8 mouse cellular contexts compared by ENCODE assay signal in genomic region chr4:45730862-45731831, GRCm38 (mm10).
DNase-seq lines count a peak whose midpoint lies in the region; ATAC-seq lines count a peak whose summit lies in the region.

No protein-coding gene starts in this region.

- no peak overlapping the region for H3K27ac ChIP-seq in liver, embryonic 12.5 days
- H3K27ac ChIP-seq in hindbrain, embryonic 16.5 days (ENCODE audit: low read depth, low read length), result no peak overlapping the region
- peak overlapping the region; percentile 14 for H3K27ac ChIP-seq in midbrain, embryonic 14.5 days (replicated peaks; ENCODE audit: low read depth, low read length)

- no peaks in the 10 kb centered on the region for H3K4me1 ChIP-seq in liver, embryonic 12.5 days
- H3K4me1 ChIP-seq in hindbrain, embryonic 16.5 days (ENCODE audit: control insufficient read depth, insufficient read depth, low read depth, low read length), result peaks cover 3% of the 10 kb centered on the region
- H3K4me1 ChIP-seq in midbrain, embryonic 14.5 days (ENCODE audit: control insufficient read depth, insufficient read depth, low read length), result peaks cover 9% of the 10 kb centered on the region

- H3K4me2 ChIP-seq in liver, embryonic 12.5 days, result no peak overlapping the region
- H3K4me2 ChIP-seq in hindbrain, embryonic 16.5 days (ENCODE audit: low read length), result no peak overlapping the region
- no peak overlapping the region for H3K4me2 ChIP-seq in midbrain, embryonic 14.5 days (ENCODE audit: low read length)

- no peaks in the 10 kb centered on the region for H3K36me3 ChIP-seq in liver, embryonic 12.5 days
- H3K36me3 ChIP-seq in hindbrain, embryonic 16.5 days (ENCODE audit: control insufficient read depth, insufficient read depth, low read length), result no peaks in the 10 kb centered on the region
- no peaks in the 10 kb centered on the region for H3K36me3 ChIP-seq in midbrain, embryonic 14.5 days (ENCODE audit: control insufficient read depth, insufficient read depth, low read length)

- no peak overlapping the region for H3K4me3 ChIP-seq in liver, embryonic 12.5 days
- no peak overlapping the region for H3K4me3 ChIP-seq in hindbrain, embryonic 16.5 days (ENCODE audit: low read length)
- no peak overlapping the region for H3K4me3 ChIP-seq in midbrain, embryonic 14.5 days (replicated peaks; ENCODE audit: low read depth, low read length)

- WGBS in liver, embryonic 12.5 days (ENCODE audit: insufficient replicate concordance), result 36% methylated on average over 14 of the region's 14 CpGs
- 34% methylated on average over 14 of the region's 14 CpGs for WGBS in hindbrain, embryonic 16.5 days
- 35% methylated on average over 14 of the region's 14 CpGs for WGBS in midbrain, embryonic 14.5 days

- ATAC-seq in liver, embryonic 12.5 days, result no peak
- 0 out of 2 replicates have a peak, but pooled peaks have one; percentile 58 for ATAC-seq in hindbrain, embryonic 16.5 days
- ATAC-seq in midbrain, embryonic 14.5 days (ENCODE audit: low FRiP score, low TSS enrichment), result peak; percentile 31; the same call in 1 of the 2 replicates
- ATAC-seq in megakaryocyte, adult 5-6 weeks (ENCODE audit: poor library complexity, severe bottlenecking), result no peak

- H3K9ac ChIP-seq in liver, embryonic 12.5 days, result no peak overlapping the region
- no peak overlapping the region for H3K9ac ChIP-seq in hindbrain, embryonic 16.5 days (ENCODE audit: low read depth, low read length)
- no peak overlapping the region for H3K9ac ChIP-seq in midbrain, embryonic 14.5 days (replicated peaks; ENCODE audit: low read length)

- peak; percentile 30 for DNase-seq in liver
- DNase-seq in embryo, embryonic 10.5 days (ENCODE audit: low spot score), result peak; percentile 81
- peak; percentile 77 for DNase-seq in midbrain, embryonic 14.5 days
- DNase-seq in adrenal gland, postnatal 36 days, result no peak
- DNase-seq in testis, postnatal 14 days (ENCODE audit: low spot score), result no peak

- H3K27me3 ChIP-seq in liver, embryonic 12.5 days (replicated peaks), result no peaks in the 10 kb centered on the region; the same call in 1 of the 2 replicates
- H3K27me3 ChIP-seq in hindbrain, embryonic 16.5 days (replicated peaks; ENCODE audit: control insufficient read depth, insufficient read depth, low read length), result no peaks in the 10 kb centered on the region
- no peaks in the 10 kb centered on the region for H3K27me3 ChIP-seq in midbrain, embryonic 14.5 days (ENCODE audit: control insufficient read depth, insufficient read depth, low read length)

- H3K9me3 ChIP-seq in liver, embryonic 12.5 days (replicated peaks), result no peaks in the 10 kb centered on the region
- no peaks in the 10 kb centered on the region for H3K9me3 ChIP-seq in hindbrain, embryonic 16.5 days (ENCODE audit: control insufficient read depth, low read length)
- no peaks in the 10 kb centered on the region for H3K9me3 ChIP-seq in midbrain, embryonic 14.5 days (ENCODE audit: control insufficient read depth, low read length)

Comparison
In these comparisons a context has a peak if more than half of its experiments do, and no peak if none do; other contexts are left out.
1. DNase-seq: peak in liver (single experiment), embryo, embryonic 10.5 days (single experiment) and midbrain, embryonic 14.5 days (single experiment); none in adrenal gland, postnatal 36 days (0 of 2) and testis, postnatal 14 days (single experiment).
2. ATAC-seq: peak in hindbrain, embryonic 16.5 days (single experiment) and midbrain, embryonic 14.5 days (single experiment); none in liver, embryonic 12.5 days (single experiment) and megakaryocyte, adult 5-6 weeks (single experiment).